Mouse (Mus musculus) liver, embryonic 15.5 days (tissue): ENCODE measurements around the gene Notch4. TPM values are rescaled to one million over a fixed set of nuclear protein-coding genes. Genes with fewer than 3 reads are reported as not detected.
"Not testable (repeated sequence)": the region's sequence is repeated elsewhere in the genome, so short reads cannot be mapped to it uniquely, and the experiment has no call there.

Experiments
- ATAC-seq: fragments of 200-750 bp; cut with Nextera tagmentation; 2 replicates; pipeline ENCODE4 v1.8.0; 2017; ENCODE audit warnings: moderate number of reproducible peaks, mild to moderate bottlenecking, moderate library complexity; ENCODE audit not compliant: insufficient read depth
- H3K27ac ChIP-seq: fragments of 300-500 bp; sonication (generic); replicated peaks from 2 replicates; pipeline ENCODE4 v1.5.1; 2015; ENCODE audit warnings: mild to moderate bottlenecking, inconsistent platforms
- H3K27me3 ChIP-seq: fragments of 300-500 bp; sonication (generic); 2 replicates; pipeline ENCODE4 v1.6.1; 2015; ENCODE audit warnings: mild to moderate bottlenecking, inconsistent platforms
- H3K36me3 ChIP-seq: fragments of 300-500 bp; sonication (generic); replicated peaks from 2 replicates; pipeline ENCODE4 v1.6.1; 2015; ENCODE audit warnings: moderate library complexity, mild to moderate bottlenecking, inconsistent platforms
- H3K4me1 ChIP-seq: fragments of 300-500 bp; sonication (generic); replicated peaks from 2 replicates; pipeline ENCODE4 v1.6.1; 2015; ENCODE audit warnings: inconsistent platforms
- H3K4me2 ChIP-seq: fragments of 300-500 bp; sonication (generic); 2 replicates; pipeline ENCODE4 v1.6.1; 2015; ENCODE audit warnings: moderate library complexity, mild to moderate bottlenecking, inconsistent platforms
- H3K4me3 ChIP-seq: fragments of 300-500 bp; sonication (generic); replicated peaks from 2 replicates; pipeline ENCODE4 v1.5.1; 2015; ENCODE audit warnings: mild to moderate bottlenecking, inconsistent platforms
- H3K9ac ChIP-seq: fragments of 300-500 bp; sonication (generic); 2 replicates; pipeline ENCODE4 v1.6.1; 2015; ENCODE audit warnings: moderate library complexity, mild to moderate bottlenecking, inconsistent platforms
- H3K9me3 ChIP-seq: fragments of 300-500 bp; sonication (generic); replicated peaks from 2 replicates; pipeline ENCODE4 v1.6.1; 2016; ENCODE audit warnings: inconsistent platforms
- WGBS: fragments of 180-500 bp; shearing (Covaris S2); methylation state at CpG from one replicate; pipeline ENCODE4 v1.1.7; 2015; ENCODE audit warnings: mixed read lengths; ENCODE audit not compliant: insufficient replicate concordance; 5-methylcytosine and 5-hydroxymethylcytosine counted together
- polyA plus RNA-seq: library from polyadenylated mRNA; unstranded; fragments of >200 nt; fragmentation: Nextera tagmentation; extraction: Ambion mirVana; gene quantifications from 2 replicates; pipeline ENCODE4 v1.2.1, GENCODE M21; 2015

The Notch4 gene
- polyA plus RNA-seq, result 0.64 and 0.75 TPM in 2 replicates

GRCm38 (mm10) chr17:34564003-34564421, at the start of gene Notch4:
TSS of gene Notch4 (plus strand) at chr17:34564268.
- Histone ChIP-seq H3K27me3 (peaks cover 23% of the 10 kb centered on the region), H3K9me3 (no peaks in the 10 kb centered on the region), H3K36me3 (no peaks in the 10 kb centered on the region), H3K4me3 (no peak within 1 kb of the TSS), H3K4me2 (no peak within 1 kb of the TSS), H3K9ac (no peak within 1 kb of the TSS), H3K4me1 (peaks cover 18% of the 10 kb centered on the region), H3K27ac (0 out of 2 replicates have a peak within 1 kb of the TSS, but pooled peaks have one; percentile 7)
- peak; percentile 37; the same call in 1 of the 2 replicates for ATAC-seq
- WGBS, result 11% methylated on average over 6 of the region's 6 CpGs

DNA sequence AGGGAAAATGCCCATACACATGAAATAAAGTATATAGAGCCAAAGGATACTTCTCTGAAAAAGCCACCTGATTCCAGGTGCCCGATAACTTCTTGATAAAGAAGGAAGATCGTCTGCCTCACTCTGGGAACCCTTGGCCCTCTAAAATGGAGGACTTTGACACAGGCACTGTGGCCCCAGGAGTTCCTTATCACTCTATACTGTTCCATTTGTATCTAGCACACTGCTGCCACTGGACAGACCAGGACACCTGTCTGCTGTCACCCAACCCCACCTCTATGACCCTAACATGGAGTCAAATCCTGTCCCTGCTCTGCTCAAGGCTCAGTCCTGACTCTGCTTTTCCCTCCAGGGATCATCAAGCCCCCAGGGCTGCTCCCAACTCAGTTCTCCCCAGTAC, 47.6 kb upstream of the Notch4 start:
- peaks cover 9% of the 10 kb centered on the region for H3K27me3 ChIP-seq
- no peak overlapping the region for H3K4me3 ChIP-seq
- WGBS, result 64% methylated on average over 2 of the region's 2 CpGs
- no peaks in the 10 kb centered on the region for H3K4me1 ChIP-seq
- no peaks in the 10 kb centered on the region for H3K36me3 ChIP-seq
- H3K9me3 ChIP-seq, result no peaks in the 10 kb centered on the region
- H3K4me2 ChIP-seq, result no peak overlapping the region
- H3K27ac ChIP-seq, result no peak overlapping the region
- no peak for ATAC-seq
- H3K9ac ChIP-seq, result no peak overlapping the region

- no peak within 1 kb of the TSS for H3K4me2 ChIP-seq
- no peak within 1 kb of the TSS for H3K9ac ChIP-seq
- H3K4me3 ChIP-seq, result no peak within 1 kb of the TSS
- H3K27ac ChIP-seq, result no peak within 1 kb of the TSS
- H3K9me3 ChIP-seq, result no peaks in the 10 kb centered on the region
- H3K27me3 ChIP-seq, result peaks cover 9% of the 10 kb centered on the region
- ATAC-seq, result no peak
- 62% methylated on average over 4 of the region's 4 CpGs for WGBS
- no peaks in the 10 kb centered on the region for H3K4me1 ChIP-seq
- no peaks in the 10 kb centered on the region for H3K36me3 ChIP-seq
These were observed 46.8 kb upstream of the Notch4 start, which contains the start of gene Btnl6 for GRCm38 (mm10) chr17:34517252-34517651. TSS of gene Btnl6 (minus strand) at chr17:34517352.

DNA sequence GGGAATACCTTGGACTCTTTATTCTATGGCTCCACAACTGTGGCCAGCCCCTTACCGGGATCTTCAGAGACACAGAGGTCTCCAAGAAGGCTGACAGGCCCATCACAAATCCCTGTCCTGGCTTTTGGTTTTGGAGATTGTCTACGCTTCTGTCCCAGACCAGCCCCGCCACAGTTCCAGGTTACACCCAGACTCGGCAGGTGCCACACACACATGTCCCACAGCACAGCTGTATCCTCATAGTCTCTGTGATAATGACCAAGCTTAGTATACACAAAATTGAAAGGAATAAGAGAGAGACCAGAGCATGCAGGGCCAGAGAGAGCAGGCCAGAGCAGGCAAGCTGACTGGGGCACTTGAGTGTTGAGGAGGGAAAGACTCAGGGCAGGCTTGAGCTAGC, 46.3 kb upstream of the Notch4 start:
- H3K27me3 ChIP-seq, result peaks cover 8% of the 10 kb centered on the region
- H3K4me1 ChIP-seq, result no peaks in the 10 kb centered on the region
- ATAC-seq, result no peak
- no peak overlapping the region for H3K4me2 ChIP-seq
- H3K27ac ChIP-seq, result no peak overlapping the region
- 66% methylated on average over 4 of the region's 4 CpGs for WGBS
- H3K9ac ChIP-seq, result no peak overlapping the region
- H3K9me3 ChIP-seq, result no peaks in the 10 kb centered on the region
- no peak overlapping the region for H3K4me3 ChIP-seq
- no peaks in the 10 kb centered on the region for H3K36me3 ChIP-seq

- H3K9me3 ChIP-seq, H3K9ac ChIP-seq, ATAC-seq, H3K36me3 ChIP-seq, H3K27ac ChIP-seq, H3K4me1 ChIP-seq, H3K4me2 ChIP-seq, H3K27me3 ChIP-seq, H3K4me3 ChIP-seq: not testable (repeated sequence)
- 42% methylated on average over 3 of the region's 3 CpGs for WGBS
These were observed 45.5 kb upstream of the Notch4 start for GRCm38 (mm10) chr17:34518571-34518970.

DNA sequence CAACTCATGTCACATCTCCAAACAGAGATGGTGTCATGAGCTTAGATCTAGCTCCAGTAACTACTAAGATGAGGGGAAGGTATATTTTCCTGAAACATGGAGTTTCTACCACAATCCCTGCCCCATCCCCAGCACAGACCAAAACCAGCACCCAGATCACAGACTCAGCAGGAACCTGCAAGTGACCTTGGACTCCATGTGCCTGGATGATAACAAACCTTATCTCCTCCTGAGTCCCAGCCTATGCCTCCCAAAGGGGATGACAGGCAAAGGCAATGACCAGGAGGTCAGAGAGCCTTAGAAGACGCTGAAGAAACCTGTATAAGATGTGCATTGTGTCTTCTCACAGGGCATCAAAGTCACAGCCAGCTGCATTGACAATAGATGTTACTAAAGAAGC, 45.1 kb upstream of the Notch4 start:
- Histone ChIP-seq H3K27ac (no peak overlapping the region), H3K4me3 (no peak overlapping the region), H3K4me1 (no peaks in the 10 kb centered on the region), H3K4me2 (no peak overlapping the region), H3K36me3 (no peaks in the 10 kb centered on the region), H3K9ac (no peak overlapping the region), H3K9me3 (no peaks in the 10 kb centered on the region), H3K27me3 (peaks cover 6% of the 10 kb centered on the region)
- 21% methylated on average over 1 of the region's 1 CpGs for WGBS
- no peak for ATAC-seq

GRCm38 (mm10) chr17:34532671-34533070, 31.4 kb upstream of the Notch4 start:
- Histone ChIP-seq H3K27me3 (no peaks in the 10 kb centered on the region), H3K4me2 (no peak overlapping the region), H3K36me3 (no peaks in the 10 kb centered on the region), H3K27ac (no peak overlapping the region), H3K9me3 (no peaks in the 10 kb centered on the region), H3K9ac (no peak overlapping the region), H3K4me3 (no peak overlapping the region), H3K4me1 (no peaks in the 10 kb centered on the region)
- ATAC-seq, result no peak
- WGBS, result 52% methylated on average over 3 of the region's 3 CpGs

DNA sequence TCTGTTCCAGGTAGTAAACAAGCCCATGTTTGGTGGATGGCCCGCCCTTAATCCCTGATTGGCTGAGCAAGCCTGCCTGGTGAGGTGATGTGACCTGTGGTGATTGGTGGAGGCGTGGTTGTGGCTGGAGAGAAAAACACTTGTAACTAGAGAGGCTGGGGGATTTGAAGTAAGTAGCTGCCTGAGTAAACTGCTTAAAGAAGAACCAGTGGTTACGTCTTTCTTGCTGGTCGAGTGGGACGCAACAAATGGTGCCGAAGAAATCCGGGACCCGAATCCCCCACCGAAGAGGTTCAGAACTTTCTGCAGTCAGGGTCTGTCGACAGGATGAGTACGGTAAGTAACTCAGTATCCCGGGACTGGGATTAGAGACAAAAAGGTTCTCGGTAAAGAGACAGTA, 20.5 kb upstream of the Notch4 start:
- H3K4me3 ChIP-seq, H3K4me2 ChIP-seq, H3K36me3 ChIP-seq, H3K4me1 ChIP-seq, H3K27me3 ChIP-seq, H3K27ac ChIP-seq, H3K9ac ChIP-seq, H3K9me3 ChIP-seq, ATAC-seq: not testable (repeated sequence)
- 78% methylated on average over 13 of the region's 13 CpGs for WGBS

GRCm38 (mm10) chr17:34546797-34547196, 17.3 kb upstream of the Notch4 start:
- Histone ChIP-seq H3K4me1 (no peaks in the 10 kb centered on the region), H3K27ac (no peak overlapping the region), H3K4me3 (no peak overlapping the region), H3K36me3 (no peaks in the 10 kb centered on the region), H3K9me3 (no peaks in the 10 kb centered on the region), H3K4me2 (no peak overlapping the region), H3K9ac (no peak overlapping the region), H3K27me3 (no peaks in the 10 kb centered on the region)
- 62% methylated on average over 1 of the region's 1 CpGs for WGBS
- ATAC-seq, result no peak

- H3K36me3 ChIP-seq, result no peaks in the 10 kb centered on the region
- no peak overlapping the region for H3K4me2 ChIP-seq
- H3K4me1 ChIP-seq, result no peaks in the 10 kb centered on the region
- WGBS, result 66% methylated on average over 4 of the region's 4 CpGs
- no peaks in the 10 kb centered on the region for H3K27me3 ChIP-seq
- no peaks in the 10 kb centered on the region for H3K9me3 ChIP-seq
- H3K9ac ChIP-seq, result no peak overlapping the region
- no peak overlapping the region for H3K4me3 ChIP-seq
- H3K27ac ChIP-seq, result no peak overlapping the region
- ATAC-seq, result no peak
These were observed 16.5 kb upstream of the Notch4 start for GRCm38 (mm10) chr17:34547601-34548000.

DNA sequence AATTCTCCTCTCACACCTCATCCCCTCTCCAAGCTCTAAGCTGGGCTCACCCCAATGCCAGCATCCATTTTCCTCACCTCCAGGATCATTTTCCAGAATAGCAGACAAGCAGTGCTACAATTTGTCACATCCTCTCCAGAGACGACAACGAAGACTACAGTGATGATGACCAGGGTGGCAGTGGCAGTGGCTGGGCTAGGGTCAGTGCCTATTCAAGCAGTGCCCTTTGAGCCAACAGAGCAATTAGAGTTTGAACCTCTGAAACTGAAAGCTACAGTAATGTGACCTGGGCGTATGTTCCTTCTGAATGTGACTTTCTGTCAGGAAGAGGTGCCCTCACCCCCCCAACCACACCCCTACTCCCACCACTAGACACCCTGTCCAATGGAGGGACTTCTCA, 14.9 kb upstream of the Notch4 start:
- WGBS, result 69% methylated on average over 3 of the region's 3 CpGs
- no peak overlapping the region for H3K9ac ChIP-seq
- no peaks in the 10 kb centered on the region for H3K27me3 ChIP-seq
- no peak overlapping the region for H3K27ac ChIP-seq
- no peak for ATAC-seq
- no peak overlapping the region for H3K4me2 ChIP-seq
- no peak overlapping the region for H3K4me3 ChIP-seq
- H3K4me1 ChIP-seq, result no peaks in the 10 kb centered on the region
- no peaks in the 10 kb centered on the region for H3K9me3 ChIP-seq
- H3K36me3 ChIP-seq, result no peaks in the 10 kb centered on the region

DNA sequence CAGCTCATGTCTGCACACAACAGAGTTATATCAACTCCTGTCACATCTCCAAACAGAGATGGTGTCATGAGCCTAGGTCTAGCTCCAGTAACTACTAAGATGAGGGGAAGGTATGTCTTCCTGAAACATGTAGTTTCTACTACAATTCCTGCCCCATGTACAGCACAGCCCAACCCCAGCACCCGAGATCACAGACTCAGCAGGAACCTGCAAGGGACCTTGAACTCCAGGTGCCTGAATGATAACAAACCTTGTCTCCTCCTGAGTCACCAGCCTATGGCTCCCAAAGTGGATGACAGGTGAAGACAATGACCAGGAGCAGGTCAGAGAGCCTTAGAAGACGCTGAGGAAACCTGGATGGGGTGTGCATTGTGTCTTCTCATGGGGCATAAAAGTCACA, 14.2 kb upstream of the Notch4 start:
- Histone ChIP-seq H3K36me3 (no peaks in the 10 kb centered on the region), H3K4me3 (no peak overlapping the region), H3K4me2 (no peak overlapping the region), H3K9me3 (no peaks in the 10 kb centered on the region), H3K9ac (no peak overlapping the region), H3K4me1 (no peaks in the 10 kb centered on the region), H3K27ac (no peak overlapping the region), H3K27me3 (no peaks in the 10 kb centered on the region)
- WGBS, result 49% methylated on average over 2 of the region's 2 CpGs
- no peak for ATAC-seq
